Mouse (Mus musculus): ENCODE measurements around the gene Klf13. TPM values are rescaled to one million over a fixed set of nuclear protein-coding genes. Genes with fewer than 3 reads are reported as not detected.

The Klf13 gene
- total and polyA plus RNA-seq, 2 experiments from 2014 or later = 32.0 TPM

GRCm38 (mm10) chr7:63957872-63958640 lies 19.3 kb upstream of the Klf13 start:
- Histone ChIP-seq H3K27ac (ENCODE audit: low read depth, low read length) (peak overlapping the region; percentile 73), H3K9me3 (ENCODE audit: low read length) (no peaks in the 10 kb centered on the region), H3K27me3 (ENCODE audit: insufficient read depth, low read length) (no peaks in the 10 kb centered on the region), H3K4me3 (ENCODE audit: low read depth, low read length) (no peak overlapping the region), H3K4me2 (ENCODE audit: low read depth) (no peak overlapping the region), H3K9ac (no peak overlapping the region), H3K4me1 (ENCODE audit: insufficient read depth) (peaks cover 20% of the 10 kb centered on the region), H3K36me3 (ENCODE audit: insufficient read depth) (no peaks in the 10 kb centered on the region)
- 30% methylated on average over 12 of the region's 12 CpGs for WGBS
- DNase-seq (peak; percentile 75), ATAC-seq (peak; percentile 86)
- peak; percentile 16; the same call in 1 of the 2 replicates for TF ChIP-seq CTCF (IDR thresholded peaks at IDR 0.05; ENCODE audit: low read depth)

DNA sequence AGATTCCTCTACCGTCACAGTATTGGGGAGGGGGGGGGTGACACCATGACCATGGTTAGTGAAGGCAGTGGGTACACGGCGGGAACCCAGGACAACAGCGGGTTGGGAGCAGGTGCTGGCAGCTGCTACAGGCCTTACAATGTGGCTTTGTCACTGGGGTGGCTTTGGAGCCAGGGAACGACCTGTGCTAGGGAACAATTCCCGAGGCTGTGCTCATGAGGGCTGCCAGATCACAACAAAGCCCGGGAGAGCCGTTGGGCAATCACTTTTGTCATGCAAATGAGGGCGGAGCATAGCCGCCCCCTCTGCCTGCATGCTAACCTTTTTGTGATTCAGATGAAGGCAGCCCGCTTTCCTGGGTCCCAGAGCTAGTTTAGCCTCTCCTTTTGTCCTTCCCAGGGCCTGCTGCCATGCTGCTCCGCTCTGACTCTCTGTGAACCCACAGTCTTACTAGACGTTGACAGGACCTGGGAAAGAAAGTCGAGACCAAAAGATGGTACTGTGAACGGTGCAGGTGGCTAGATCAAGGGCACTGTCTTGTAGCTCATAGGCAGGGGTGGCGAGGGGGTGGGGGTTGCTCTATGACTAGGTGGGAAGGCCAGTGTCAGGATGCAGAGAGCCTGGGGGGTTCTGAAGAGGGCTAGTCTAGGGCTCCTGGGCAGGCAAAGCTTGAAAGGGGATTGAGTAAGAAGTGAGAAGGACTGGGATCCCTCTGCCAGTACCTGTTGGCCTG lies 18.4 kb upstream of the Klf13 start:
- H3K27ac ChIP-seq (ENCODE audit: low read depth, low read length) = peak overlapping the region; percentile 73
- no peak overlapping the region for H3K4me2 ChIP-seq (ENCODE audit: low read depth)
- peak; percentile 83 for ATAC-seq
- no peak for TF ChIP-seq CTCF (IDR thresholded peaks at IDR 0.05; ENCODE audit: low read depth)
- H3K9ac ChIP-seq = no peak overlapping the region
- H3K4me1 ChIP-seq (ENCODE audit: insufficient read depth) = peaks cover 20% of the 10 kb centered on the region
- WGBS = 9% methylated on average over 16 of the region's 16 CpGs
- no peaks in the 10 kb centered on the region for H3K27me3 ChIP-seq (ENCODE audit: insufficient read depth, low read length)
- peak; percentile 72 for DNase-seq
- H3K9me3 ChIP-seq (ENCODE audit: low read length) = no peaks in the 10 kb centered on the region
- H3K36me3 ChIP-seq (ENCODE audit: insufficient read depth) = no peaks in the 10 kb centered on the region
- H3K4me3 ChIP-seq (ENCODE audit: low read depth, low read length) = no peak overlapping the region

- Histone ChIP-seq H3K9ac (no peak overlapping the region), H3K4me3 (ENCODE audit: low read depth, low read length) (no peak overlapping the region), H3K36me3 (ENCODE audit: insufficient read depth) (no peaks in the 10 kb centered on the region), H3K27ac (ENCODE audit: low read depth, low read length) (peak overlapping the region; percentile 30; the same call in 1 of the 2 replicates), H3K4me2 (ENCODE audit: low read depth) (no peak overlapping the region), H3K9me3 (ENCODE audit: low read length) (no peaks in the 10 kb centered on the region), H3K4me1 (ENCODE audit: insufficient read depth) (peaks cover 20% of the 10 kb centered on the region), H3K27me3 (ENCODE audit: insufficient read depth, low read length) (no peaks in the 10 kb centered on the region)
- no peak for TF ChIP-seq CTCF (IDR thresholded peaks at IDR 0.05; ENCODE audit: low read depth)
- 59% methylated on average over 14 of the region's 14 CpGs for WGBS
- no peak for ATAC-seq
- no peak for DNase-seq
Observed at GRCm38 (mm10) chr7:63956138-63956823, 17.6 kb upstream of the Klf13 start.

- 88% methylated on average over 2 of the region's 2 CpGs for WGBS
- no peak for ATAC-seq
- DNase-seq = no peak
- no peak for TF ChIP-seq CTCF (IDR thresholded peaks at IDR 0.05; ENCODE audit: low read depth)
- Histone ChIP-seq H3K9me3 (ENCODE audit: low read length) (no peaks in the 10 kb centered on the region), H3K27me3 (ENCODE audit: insufficient read depth, low read length) (no peaks in the 10 kb centered on the region), H3K4me2 (ENCODE audit: low read depth) (no peak overlapping the region), H3K9ac (no peak overlapping the region), H3K36me3 (ENCODE audit: insufficient read depth) (no peaks in the 10 kb centered on the region), H3K4me3 (ENCODE audit: low read depth, low read length) (no peak overlapping the region), H3K4me1 (ENCODE audit: insufficient read depth) (peaks cover 26% of the 10 kb centered on the region), H3K27ac (ENCODE audit: low read depth, low read length) (no peak overlapping the region)
Observed at GRCm38 (mm10) chr7:63955440-63955839, 16.7 kb upstream of the Klf13 start.

GRCm38 (mm10) chr7:63952077-63952898 lies 13.6 kb upstream of the Klf13 start:
- no peak overlapping the region for H3K4me3 ChIP-seq (ENCODE audit: low read depth, low read length)
- H3K9me3 ChIP-seq (ENCODE audit: low read length) = no peaks in the 10 kb centered on the region
- H3K27me3 ChIP-seq (ENCODE audit: insufficient read depth, low read length) = no peaks in the 10 kb centered on the region
- 33% methylated on average over 7 of the region's 7 CpGs for WGBS
- no peak for ATAC-seq
- no peaks in the 10 kb centered on the region for H3K36me3 ChIP-seq (ENCODE audit: insufficient read depth)
- H3K4me1 ChIP-seq (ENCODE audit: insufficient read depth) = peaks cover 10% of the 10 kb centered on the region; the same call in 1 of the 2 replicates
- H3K4me2 ChIP-seq (ENCODE audit: low read depth) = no peak overlapping the region
- no peak overlapping the region for H3K27ac ChIP-seq (ENCODE audit: low read depth, low read length)
- TF ChIP-seq CTCF (IDR thresholded peaks at IDR 0.05; ENCODE audit: low read depth) = no peak
- no peak for DNase-seq
- H3K9ac ChIP-seq = no peak overlapping the region

- Histone ChIP-seq H3K4me2 (ENCODE audit: low read depth) (no peak overlapping the region), H3K36me3 (ENCODE audit: insufficient read depth) (no peaks in the 10 kb centered on the region), H3K27ac (ENCODE audit: low read depth, low read length) (peak overlapping the region; percentile 54; the same call in 1 of the 2 replicates), H3K4me3 (ENCODE audit: low read depth, low read length) (no peak overlapping the region), H3K9ac (no peak overlapping the region), H3K4me1 (ENCODE audit: insufficient read depth) (peaks cover 6% of the 10 kb centered on the region; the same call in 1 of the 2 replicates), H3K27me3 (ENCODE audit: insufficient read depth, low read length) (no peaks in the 10 kb centered on the region), H3K9me3 (ENCODE audit: low read length) (no peaks in the 10 kb centered on the region)
- DNase-seq = peak; percentile 67
- ATAC-seq = peak; percentile 96
- TF ChIP-seq CTCF (IDR thresholded peaks at IDR 0.05; ENCODE audit: low read depth) = no peak
- WGBS = 40% methylated on average over 10 of the region's 10 CpGs
Observed at GRCm38 (mm10) chr7:63950931-63951607, 12.4 kb upstream of the Klf13 start.

Data from forebrain, postnatal 0 days (tissue).